Mouse (Mus musculus) neural tube, embryonic 12.5 days (tissue): ENCODE data around the gene Slc9a7. TPM values are rescaled to one million over a fixed set of nuclear protein-coding genes. Genes with fewer than 3 reads are reported as not detected.

Source experiments
- ATAC-seq: fragments of 200-750 bp; cut with Nextera tagmentation; 2 replicates; pipeline ENCODE4 v1.8.0; 2017; ENCODE audit warnings: low read depth, mild to moderate bottlenecking, moderate TSS enrichment, moderate library complexity; ENCODE audit not compliant: low FRiP score
- H3K27ac ChIP-seq: fragments of 300-500 bp; sonication (generic); 2 replicates; pipeline ENCODE4 v1.5.1; 2016
- H3K27me3 ChIP-seq: fragments of 300-500 bp; sonication (generic); replicated peaks from 2 replicates; pipeline ENCODE4 v1.6.1; 2016; ENCODE audit warnings: mild to moderate bottlenecking
- H3K36me3 ChIP-seq: fragments of 300-500 bp; sonication (generic); 2 replicates; pipeline ENCODE4 v1.6.1; 2016; ENCODE audit warnings: mild to moderate bottlenecking
- H3K4me1 ChIP-seq: fragments of 300-500 bp; sonication (generic); 2 replicates; pipeline ENCODE4 v1.6.1; 2016
- H3K4me2 ChIP-seq: fragments of 300-500 bp; sonication (generic); replicated peaks from 2 replicates; pipeline ENCODE4 v1.6.1; 2016; ENCODE audit warnings: mild to moderate bottlenecking
- H3K4me3 ChIP-seq: fragments of 300-500 bp; sonication (generic); 2 replicates; pipeline ENCODE4 v1.5.1; 2016
- H3K9ac ChIP-seq: fragments of 300-500 bp; sonication (generic); 2 replicates; pipeline ENCODE4 v1.6.1; 2016; ENCODE audit warnings: mild to moderate bottlenecking
- H3K9me3 ChIP-seq: fragments of 300-500 bp; sonication (generic); 2 replicates; pipeline ENCODE4 v1.6.1; 2016; ENCODE audit warnings: mild to moderate bottlenecking
- WGBS: fragments of 180-500 bp; shearing (Covaris S2); methylation state at CpG from one replicate; pipeline ENCODE4 v1.1.7; 2016; 5-methylcytosine and 5-hydroxymethylcytosine counted together
- polyA plus RNA-seq: library from polyadenylated mRNA; unstranded; fragments of >200 nt; fragmentation: Nextera tagmentation; extraction: Ambion mirVana; gene quantifications from 2 replicates; pipeline ENCODE4 v1.2.1, GENCODE M21; 2016

Slc9a7 gene
- polyA plus RNA-seq, 1 experiment from 2014 or later: 5.0 TPM

DNA sequence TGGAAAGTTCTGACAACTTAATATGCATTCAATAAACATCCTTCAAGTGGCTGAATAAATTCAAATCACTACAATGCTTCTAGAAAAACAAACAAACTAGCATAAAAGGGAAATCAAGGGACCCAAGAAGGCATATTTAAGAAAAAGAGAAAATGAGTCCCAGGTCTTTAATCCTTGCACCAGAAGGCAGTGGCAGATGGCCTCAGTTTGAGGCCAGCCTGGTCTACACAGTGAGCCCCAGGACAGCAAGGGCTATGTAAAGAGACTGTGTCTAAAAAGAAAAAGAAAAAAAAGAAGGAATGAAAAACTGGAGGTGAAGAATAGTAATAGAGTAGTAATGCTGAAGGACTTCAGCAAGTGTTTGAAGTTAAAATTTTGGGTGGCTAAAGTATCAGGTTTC is 162.7 kb downstream of the Slc9a7 start:
- Histone ChIP-seq H3K9ac (no peak overlapping the region), H3K4me1 (no peaks in the 10 kb centered on the region), H3K4me3 (no peak overlapping the region), H3K4me2 (no peak overlapping the region), H3K27me3 (no peaks in the 10 kb centered on the region), H3K9me3 (no peaks in the 10 kb centered on the region), H3K36me3 (no peaks in the 10 kb centered on the region), H3K27ac (no peak overlapping the region)
- no peak for ATAC-seq

DNA sequence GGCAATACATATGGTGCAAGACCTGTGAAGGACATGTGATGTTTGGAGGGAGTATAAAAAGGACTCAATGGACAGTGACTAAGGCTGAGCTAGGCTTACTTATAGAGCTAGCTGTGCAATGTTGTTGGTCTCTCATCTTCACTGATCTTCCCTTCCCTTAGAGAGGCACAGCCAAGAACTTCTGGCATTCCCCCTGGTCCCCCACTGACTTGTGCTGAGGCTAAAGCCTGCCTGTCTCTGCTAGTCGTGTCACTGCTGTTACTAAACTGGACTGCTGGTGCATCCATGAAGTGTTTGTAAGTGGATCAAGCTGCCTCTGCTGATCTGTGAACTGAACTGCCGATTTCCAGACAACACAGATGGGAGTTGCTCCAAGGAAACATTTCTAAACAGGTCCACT is 166.1 kb downstream of the Slc9a7 start:
- no peak overlapping the region for H3K4me2 ChIP-seq
- no peak overlapping the region for H3K27ac ChIP-seq
- ATAC-seq: no peak
- H3K4me1 ChIP-seq: no peaks in the 10 kb centered on the region
- H3K36me3 ChIP-seq: no peaks in the 10 kb centered on the region
- 76% methylated on average over 2 of the region's 2 CpGs for WGBS
- no peaks in the 10 kb centered on the region for H3K9me3 ChIP-seq
- no peak overlapping the region for H3K9ac ChIP-seq
- H3K27me3 ChIP-seq: no peaks in the 10 kb centered on the region
- no peak overlapping the region for H3K4me3 ChIP-seq

DNA sequence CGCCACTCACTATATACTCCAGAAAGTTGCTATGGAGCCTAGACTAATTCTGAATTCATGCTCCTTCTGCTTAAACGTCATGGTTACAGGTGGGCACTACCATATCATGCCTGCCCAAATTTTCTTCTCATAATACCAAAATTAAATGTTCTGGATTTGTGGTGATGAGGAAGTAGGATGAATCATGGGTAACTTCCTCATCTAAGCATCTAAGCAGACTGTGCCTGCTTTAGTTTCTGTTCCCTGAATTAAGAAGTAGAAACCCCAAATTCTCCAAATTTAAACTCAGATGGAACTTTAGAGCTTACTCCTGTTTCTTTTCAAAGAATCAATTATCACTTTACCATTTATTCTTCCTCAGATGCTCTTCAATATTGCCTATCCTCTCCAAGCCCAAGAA is 173.9 kb downstream of the Slc9a7 start:
- Histone ChIP-seq H3K27me3 (no peaks in the 10 kb centered on the region), H3K9me3 (no peaks in the 10 kb centered on the region), H3K36me3 (no peaks in the 10 kb centered on the region), H3K4me3 (no peak overlapping the region), H3K4me2 (no peak overlapping the region), H3K27ac (no peak overlapping the region), H3K4me1 (no peaks in the 10 kb centered on the region), H3K9ac (no peak overlapping the region)
- ATAC-seq: no peak
- WGBS: 78% methylated on average over 2 of the region's 2 CpGs

DNA sequence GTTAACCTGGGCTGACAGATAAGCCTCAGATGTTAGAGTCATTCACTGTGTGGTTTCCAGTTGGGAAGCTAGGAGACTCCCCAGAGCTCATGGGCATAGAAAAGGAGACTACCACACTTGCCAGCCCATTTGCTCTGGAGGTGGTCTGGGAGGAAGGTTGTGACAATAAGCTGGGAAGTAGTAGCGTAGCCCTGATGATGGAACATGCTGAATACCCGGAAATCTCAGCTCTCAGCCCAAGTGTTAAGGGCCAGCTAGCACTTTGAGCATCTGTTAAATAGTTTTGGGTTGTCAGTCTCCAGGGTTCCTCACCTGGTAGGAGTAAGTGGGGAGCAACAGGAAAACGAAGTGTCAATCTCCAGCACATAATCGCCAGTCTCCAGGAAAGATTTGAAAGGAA is 221.4 kb downstream of the Slc9a7 start:
- no peaks in the 10 kb centered on the region for H3K36me3 ChIP-seq
- no peaks in the 10 kb centered on the region for H3K9me3 ChIP-seq
- H3K4me1 ChIP-seq: no peaks in the 10 kb centered on the region
- H3K4me2 ChIP-seq: no peak overlapping the region
- no peak for ATAC-seq
- no peaks in the 10 kb centered on the region for H3K27me3 ChIP-seq
- no peak overlapping the region for H3K9ac ChIP-seq
- 35% methylated on average over 4 of the region's 4 CpGs for WGBS
- no peak overlapping the region for H3K27ac ChIP-seq
- no peak overlapping the region for H3K4me3 ChIP-seq

DNA sequence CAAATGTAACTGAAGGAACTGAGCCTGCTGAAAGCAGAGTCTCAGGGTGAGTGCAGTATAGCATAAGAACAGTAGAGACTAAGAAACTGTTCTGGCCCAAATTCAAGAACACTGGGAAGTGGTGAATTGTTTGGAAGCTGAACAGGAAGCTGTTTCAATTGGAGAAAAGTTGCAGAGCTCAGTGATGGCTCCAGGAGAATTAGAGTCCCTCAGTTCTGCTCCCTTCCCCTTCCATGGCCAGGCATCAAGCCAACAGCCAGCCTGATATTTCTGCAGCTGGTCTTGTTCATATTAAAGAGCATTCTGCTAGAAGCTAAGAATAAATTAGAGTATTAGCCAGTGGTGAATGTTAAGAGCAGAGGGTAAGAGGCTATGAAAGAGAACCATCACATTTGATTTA is 225.0 kb downstream of the Slc9a7 start:
- Histone ChIP-seq H3K9ac (no peak overlapping the region), H3K4me2 (no peak overlapping the region), H3K36me3 (no peaks in the 10 kb centered on the region), H3K4me1 (no peaks in the 10 kb centered on the region), H3K4me3 (no peak overlapping the region), H3K9me3 (no peaks in the 10 kb centered on the region), H3K27me3 (no peaks in the 10 kb centered on the region), H3K27ac (no peak overlapping the region)
- no peak for ATAC-seq

DNA sequence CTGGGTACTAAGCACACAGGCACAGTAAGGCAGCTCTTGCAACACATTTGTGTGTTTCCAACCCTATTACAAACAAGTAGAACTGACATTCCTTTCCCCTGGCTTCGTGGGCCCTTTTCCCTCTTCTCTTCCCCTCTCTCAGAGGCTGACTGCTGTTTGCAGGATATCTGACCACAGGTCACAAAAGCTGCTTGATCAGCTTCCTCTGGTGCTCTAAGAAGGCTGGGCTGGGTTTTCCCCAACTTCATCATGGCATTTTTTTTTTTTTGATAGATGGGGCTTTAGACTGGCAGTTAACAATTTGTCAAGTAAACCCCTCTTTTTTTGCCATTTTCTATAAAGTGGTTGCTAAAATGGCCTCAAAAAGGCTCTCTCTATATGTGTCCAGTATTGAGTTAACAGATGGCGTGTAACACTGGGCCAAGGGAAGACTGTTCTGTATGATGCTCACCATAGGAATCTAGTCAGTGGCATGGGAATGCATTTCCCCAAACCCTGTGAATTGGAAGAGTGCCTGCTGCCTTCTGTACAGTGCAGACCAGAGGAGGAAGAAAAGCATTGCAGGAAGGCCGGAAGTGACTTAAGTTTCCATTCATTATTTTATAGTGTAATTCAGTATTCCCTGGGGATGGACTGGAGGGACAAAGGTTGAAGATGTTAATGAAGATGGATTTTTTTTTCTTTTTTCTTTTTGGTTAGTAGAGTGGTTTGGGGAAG is 229.7 kb downstream of the Slc9a7 start:
- ATAC-seq: no peak
- WGBS: 45% methylated on average over 3 of the region's 3 CpGs

DNA sequence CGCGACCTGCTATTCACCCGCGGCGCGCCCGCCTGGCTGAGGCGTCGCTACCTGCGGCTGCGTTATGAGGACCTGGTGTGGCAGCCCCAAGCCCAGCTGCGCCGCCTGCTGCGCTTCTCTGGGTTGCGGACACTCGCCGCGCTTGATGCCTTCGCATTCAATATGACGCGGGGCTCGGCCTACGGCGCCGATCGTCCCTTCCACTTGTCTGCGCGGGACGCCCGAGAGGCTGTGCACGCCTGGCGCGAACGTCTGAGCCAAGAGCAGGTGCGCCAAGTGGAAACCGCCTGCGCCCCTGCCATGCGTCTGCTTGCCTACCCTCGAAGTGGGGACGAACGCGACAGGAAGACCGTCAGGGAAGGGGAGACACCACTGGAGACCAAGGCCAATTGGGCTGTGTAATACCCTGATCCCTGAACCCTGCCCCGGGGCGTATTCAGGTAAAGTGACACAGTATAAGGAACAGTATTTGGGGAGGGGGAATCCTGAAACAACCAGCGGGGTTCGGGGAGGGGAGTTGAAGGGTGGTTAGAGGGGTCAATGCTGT is 230.8 kb downstream of the Slc9a7 start:
- peak overlapping the region; percentile 72 for H3K4me2 ChIP-seq
- no peaks in the 10 kb centered on the region for H3K36me3 ChIP-seq
- no peak overlapping the region for H3K27ac ChIP-seq
- no peaks in the 10 kb centered on the region; the same call in 1 of the 2 replicates for H3K4me1 ChIP-seq
- H3K9me3 ChIP-seq: peaks cover 4% of the 10 kb centered on the region; the same call in 1 of the 2 replicates
- 19% methylated on average over 47 of the region's 47 CpGs for WGBS
- H3K4me3 ChIP-seq: peak overlapping the region; percentile 40
- peaks cover 5% of the 10 kb centered on the region; the same call in 1 of the 2 replicates for H3K27me3 ChIP-seq
- ATAC-seq: peak; percentile 41; the same call in 1 of the 2 replicates
- H3K9ac ChIP-seq: no peak overlapping the region

More for the DNA sequence above, 229.7 kb downstream of the Slc9a7 start:
- Histone ChIP-seq H3K4me2 (no peak overlapping the region), H3K27ac (no peak overlapping the region), H3K9me3 (peaks cover 4% of the 10 kb centered on the region; the same call in 1 of the 2 replicates), H3K9ac (no peak overlapping the region), H3K27me3 (peaks cover 5% of the 10 kb centered on the region; the same call in 1 of the 2 replicates), H3K4me1 (no peaks in the 10 kb centered on the region; the same call in 1 of the 2 replicates), H3K36me3 (no peaks in the 10 kb centered on the region), H3K4me3 (no peak overlapping the region)

DNA sequence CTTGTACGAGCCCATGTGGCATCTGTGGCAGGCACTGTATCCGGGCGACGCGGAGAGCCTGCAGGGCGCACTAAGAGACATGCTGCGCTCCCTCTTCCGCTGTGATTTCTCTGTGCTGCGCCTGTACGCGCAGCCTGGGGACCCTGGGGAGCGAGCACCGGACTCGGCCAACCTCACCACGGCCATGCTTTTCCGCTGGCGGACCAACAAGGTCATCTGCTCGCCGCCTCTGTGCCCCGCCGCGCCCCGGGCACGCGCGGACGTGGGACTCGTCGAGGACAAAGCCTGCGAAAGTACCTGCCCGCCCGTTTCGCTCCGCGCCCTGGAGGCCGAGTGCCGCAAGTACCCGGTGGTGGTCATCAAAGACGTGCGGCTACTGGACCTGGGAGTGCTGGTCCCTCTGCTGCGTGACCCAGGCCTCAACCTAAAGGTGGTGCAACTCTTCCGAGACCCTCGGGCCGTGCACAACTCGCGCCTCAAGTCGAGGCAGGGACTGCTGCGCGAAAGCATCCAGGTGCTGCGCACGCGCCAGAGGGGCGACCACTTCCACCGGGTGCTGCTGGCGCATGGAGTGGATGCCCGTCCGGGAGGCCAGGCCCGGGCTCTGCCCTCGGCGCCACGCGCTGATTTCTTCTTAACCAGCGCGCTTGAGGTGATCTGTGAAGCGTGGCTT is 231.4 kb downstream of the Slc9a7 start:
- Histone ChIP-seq H3K36me3 (no peaks in the 10 kb centered on the region), H3K27ac (no peak overlapping the region), H3K27me3 (peaks cover 5% of the 10 kb centered on the region; the same call in 1 of the 2 replicates), H3K4me2 (peak overlapping the region; percentile 72), H3K4me1 (no peaks in the 10 kb centered on the region; the same call in 1 of the 2 replicates), H3K9ac (no peak overlapping the region), H3K9me3 (peaks cover 4% of the 10 kb centered on the region; the same call in 1 of the 2 replicates), H3K4me3 (peak overlapping the region; percentile 40)
- WGBS: 20% methylated on average over 65 of the region's 65 CpGs
- ATAC-seq: peak; percentile 64

DNA sequence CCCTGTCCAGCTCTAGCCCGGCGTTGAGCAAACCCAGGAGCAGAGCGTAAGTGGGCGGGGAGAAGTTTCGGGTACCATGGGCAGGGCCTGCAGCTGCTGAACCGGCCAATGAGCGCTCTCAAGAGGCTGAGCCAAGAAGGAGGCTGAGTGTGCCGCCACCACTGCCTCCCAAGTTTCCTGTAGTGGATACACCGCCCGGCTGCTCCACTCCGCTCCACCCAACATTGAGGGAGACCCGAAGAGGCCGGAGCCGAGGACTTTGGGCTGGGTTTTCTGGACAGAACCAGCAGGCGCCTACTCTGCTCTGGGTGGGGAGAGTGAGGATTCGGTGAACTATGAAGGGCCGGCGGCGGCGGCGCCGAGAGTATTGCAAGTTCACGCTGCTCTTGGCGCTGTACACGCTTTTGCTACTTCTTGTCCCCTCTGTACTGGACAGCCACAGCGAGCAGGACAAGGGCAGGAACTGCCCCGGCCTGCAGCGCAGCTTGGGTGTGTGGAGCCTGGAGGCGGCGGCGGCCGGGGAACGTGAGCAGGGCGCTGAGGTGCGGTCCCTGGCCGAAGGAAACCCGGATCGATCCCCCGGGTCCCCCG is 232.1 kb downstream of the Slc9a7 start, which contains the start of gene Chst7:
Chst7 (plus strand) TSS at position 180 of the 591 bp plus-strand sequence.
- 14% methylated on average over 40 of the region's 40 CpGs for WGBS
- Histone ChIP-seq H3K9me3 (peaks cover 4% of the 10 kb centered on the region; the same call in 1 of the 2 replicates), H3K27ac (no peak within 1 kb of the TSS), H3K4me3 (peak within 1 kb of the TSS; percentile 40), H3K4me1 (no peaks in the 10 kb centered on the region; the same call in 1 of the 2 replicates), H3K36me3 (no peaks in the 10 kb centered on the region), H3K4me2 (peak within 1 kb of the TSS; percentile 72), H3K27me3 (peaks cover 5% of the 10 kb centered on the region; the same call in 1 of the 2 replicates), H3K9ac (no peak within 1 kb of the TSS)
- ATAC-seq: peak; percentile 83

Other genes with a start within 250 kb of the Slc9a7 start
- gene Chst7, start 232.2 kb downstream of the Slc9a7 start, polyA plus RNA-seq: 3.0 and 3.4 TPM in 2 replicates
- 17.1 and 19.7 TPM in 2 replicates for gene Rp2, start 72.7 kb upstream of the Slc9a7 start, polyA plus RNA-seq
- 8.0 and 8.3 TPM in 2 replicates for gene Jade3, start 133.9 kb upstream of the Slc9a7 start, polyA plus RNA-seq